Mouse (Mus musculus) liver, embryonic 16.5 days (tissue): ENCODE results near the gene Mtmr4. TPM values are rescaled to one million over a fixed set of nuclear protein-coding genes. Genes with fewer than 3 reads are reported as not detected.

Experiments used
- ATAC-seq: fragments of 200-750 bp; cut with Nextera tagmentation; 2 replicates; pipeline ENCODE4 v1.8.0; 2017; ENCODE audit warnings: low read depth, mild to moderate bottlenecking, moderate number of reproducible peaks, moderate library complexity
- H3K27ac ChIP-seq: fragments of 300-500 bp; sonication (generic); 2 replicates; pipeline ENCODE4 v1.5.1; 2014; ENCODE audit warnings: mild to moderate bottlenecking, low read length
- H3K27me3 ChIP-seq: fragments of 300-500 bp; sonication (generic); 2 replicates; pipeline ENCODE4 v1.6.1; 2014; ENCODE audit warnings: low read depth, low read length, mixed read lengths; ENCODE audit not compliant: control insufficient read depth, insufficient read depth
- H3K36me3 ChIP-seq: fragments of 300-500 bp; sonication (generic); 2 replicates; pipeline ENCODE4 v1.6.1; 2014; ENCODE audit warnings: mild to moderate bottlenecking; ENCODE audit not compliant: control insufficient read depth, insufficient read depth
- H3K4me1 ChIP-seq: fragments of 300-500 bp; sonication (generic); 2 replicates; pipeline ENCODE4 v1.6.1; 2014; ENCODE audit warnings: low read depth, low read length, mixed read lengths; ENCODE audit not compliant: control insufficient read depth
- H3K4me2 ChIP-seq: fragments of 300-500 bp; sonication (generic); 2 replicates; pipeline ENCODE4 v1.6.1; 2014; ENCODE audit warnings: low read depth, low read length, mixed read lengths
- H3K4me3 ChIP-seq: fragments of 300-500 bp; sonication (generic); 2 replicates; pipeline ENCODE4 v1.5.1; 2014; ENCODE audit warnings: low read depth, mild to moderate bottlenecking, low read length
- H3K9ac ChIP-seq: fragments of 300-500 bp; sonication (generic); 2 replicates; pipeline ENCODE4 v1.6.1; 2014; ENCODE audit warnings: low read depth, low read length
- H3K9me3 ChIP-seq: fragments of 300-500 bp; sonication (generic); replicated peaks from 2 replicates; pipeline ENCODE4 v1.6.1; 2016; ENCODE audit warnings: low read length; ENCODE audit not compliant: control insufficient read depth
- WGBS: fragments of 180-500 bp; shearing (Covaris S2); extraction: QIAGEN DNeasy Blood & Tissue Kit; methylation state at CpG from one replicate; pipeline ENCODE4 v1.1.7; 2014; ENCODE audit not compliant: insufficient replicate concordance; 5-methylcytosine and 5-hydroxymethylcytosine counted together
- polyA plus RNA-seq: library from polyadenylated mRNA; unstranded; fragments of >200 nt; fragmentation: Nextera tagmentation; extraction: Ambion mirVana; gene quantifications from 2 replicates; pipeline ENCODE4 v1.2.1, GENCODE M21; 2015

Mtmr4 gene
- polyA plus RNA-seq, 1 experiment from 2014 or later = 10.5 TPM

DNA sequence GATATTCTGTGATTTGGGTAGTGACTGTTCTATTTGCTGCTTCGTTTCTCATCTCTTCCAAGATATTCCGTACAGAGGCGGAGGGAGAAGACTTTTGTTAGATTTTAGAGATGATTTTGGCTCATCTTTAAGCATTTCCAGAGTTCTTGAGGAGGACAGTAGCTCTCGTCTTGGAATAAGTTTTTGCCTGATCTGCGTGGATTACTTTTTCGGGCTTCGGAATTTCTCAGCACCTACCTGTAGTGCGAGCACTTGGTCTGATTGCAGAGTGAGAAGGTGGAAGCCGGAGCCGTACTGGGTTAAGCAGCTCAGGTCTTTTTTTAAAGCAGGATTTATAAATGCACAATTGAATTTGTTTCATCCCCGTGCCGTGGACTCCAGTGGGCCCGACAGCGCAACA, 70.9 kb downstream of the Mtmr4 start:
- Histone ChIP-seq H3K9me3 (no peaks in the 10 kb centered on the region), H3K4me2 (peak overlapping the region; percentile 40), H3K36me3 (no peaks in the 10 kb centered on the region), H3K4me3 (peak overlapping the region; percentile 53), H3K27me3 (no peaks in the 10 kb centered on the region), H3K9ac (peak overlapping the region; percentile 32), H3K4me1 (peaks cover 7% of the 10 kb centered on the region), H3K27ac (peak overlapping the region; percentile 34; the same call in 1 of the 2 replicates)
- WGBS = 18% methylated on average over 14 of the region's 14 CpGs
- ATAC-seq = no peak

DNA sequence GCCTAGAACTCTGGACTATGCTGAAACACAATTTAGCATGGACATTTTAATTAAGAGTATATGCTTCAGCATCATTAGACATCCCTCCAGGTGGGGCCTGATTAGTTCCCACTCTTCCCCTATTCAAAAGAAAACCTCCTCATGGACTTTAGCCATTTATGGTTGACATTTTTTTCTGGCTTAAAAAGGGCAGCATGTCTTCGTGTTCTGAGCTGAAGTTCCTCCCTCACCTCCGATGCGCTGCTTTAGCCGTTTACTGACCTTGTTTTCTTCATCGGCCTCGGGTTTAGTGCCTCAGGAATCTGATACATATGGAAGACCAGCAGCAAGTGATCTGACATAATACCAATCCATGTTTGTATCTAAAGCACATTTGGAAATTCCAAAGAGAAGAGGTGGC, 72.0 kb downstream of the Mtmr4 start:
- H3K27ac ChIP-seq = no peak overlapping the region
- H3K4me3 ChIP-seq = peak overlapping the region; percentile 52
- no peaks in the 10 kb centered on the region for H3K36me3 ChIP-seq
- H3K9ac ChIP-seq = no peak overlapping the region; the same call in 1 of the 2 replicates
- H3K4me1 ChIP-seq = peaks cover 7% of the 10 kb centered on the region
- no peaks in the 10 kb centered on the region for H3K9me3 ChIP-seq
- no peak for ATAC-seq
- peak overlapping the region; percentile 18 for H3K4me2 ChIP-seq
- 67% methylated on average over 6 of the region's 6 CpGs for WGBS
- no peaks in the 10 kb centered on the region for H3K27me3 ChIP-seq

GRCm38 (mm10) chr11:87664521-87664920, 72.6 kb downstream of the Mtmr4 start:
- peak overlapping the region; percentile 52 for H3K4me3 ChIP-seq
- H3K36me3 ChIP-seq = no peaks in the 10 kb centered on the region
- no peak for ATAC-seq
- H3K9ac ChIP-seq = peak overlapping the region; percentile 25; the same call in 1 of the 2 replicates
- H3K4me1 ChIP-seq = peaks cover 7% of the 10 kb centered on the region
- H3K9me3 ChIP-seq = no peaks in the 10 kb centered on the region
- H3K27ac ChIP-seq = no peak overlapping the region
- peak overlapping the region; percentile 18 for H3K4me2 ChIP-seq
- 75% methylated on average over 12 of the region's 12 CpGs for WGBS
- no peaks in the 10 kb centered on the region for H3K27me3 ChIP-seq

- no peak for ATAC-seq
- Histone ChIP-seq H3K9me3 (no peaks in the 10 kb centered on the region), H3K36me3 (no peaks in the 10 kb centered on the region), H3K27ac (no peak overlapping the region), H3K4me2 (0 out of 2 replicates have a peak overlapping the region, but pooled peaks have one; percentile 11), H3K27me3 (no peaks in the 10 kb centered on the region), H3K9ac (no peak overlapping the region), H3K4me3 (peak overlapping the region; percentile 25; the same call in 1 of the 2 replicates), H3K4me1 (peaks cover 7% of the 10 kb centered on the region)
- WGBS = 54% methylated on average over 6 of the region's 6 CpGs
Observed at GRCm38 (mm10) chr11:87665224-87665623, 73.3 kb downstream of the Mtmr4 start.

GRCm38 (mm10) chr11:87665658-87666057, 73.7 kb downstream of the Mtmr4 start:
- Histone ChIP-seq H3K36me3 (no peaks in the 10 kb centered on the region), H3K27ac (no peak overlapping the region), H3K27me3 (no peaks in the 10 kb centered on the region), H3K4me2 (peak overlapping the region; percentile 46), H3K9me3 (no peaks in the 10 kb centered on the region), H3K4me3 (peak overlapping the region; percentile 42), H3K4me1 (peaks cover 7% of the 10 kb centered on the region), H3K9ac (peak overlapping the region; percentile 27)
- WGBS = 56% methylated on average over 2 of the region's 2 CpGs
- no peak for ATAC-seq

Other genes with a start within 250 kb of the Mtmr4 start
- 1.1 and 1.6 TPM in 2 replicates for gene Ppm1e, start 233.1 kb upstream of the Mtmr4 start, polyA plus RNA-seq
- gene Rad51c, start 187.2 kb upstream of the Mtmr4 start, polyA plus RNA-seq = 3.9 and 4.4 TPM in 2 replicates
- gene Tex14, start 187.1 kb upstream of the Mtmr4 start, polyA plus RNA-seq = 0.08 and 0.21 TPM in 2 replicates
- not detected in 2 replicates for gene Gm11492, start 25.5 kb upstream of the Mtmr4 start, polyA plus RNA-seq
- 11.6 and 12.0 TPM in 2 replicates for gene Sept4, start 23.3 kb upstream of the Mtmr4 start, polyA plus RNA-seq
- gene Hsf5, start 25.0 kb downstream of the Mtmr4 start, polyA plus RNA-seq = 0.06 TPM in 1 of 2 replicates, not detected in the other
- 4.8 and 5.8 TPM in 2 replicates for gene Rnf43, start 70.6 kb downstream of the Mtmr4 start, polyA plus RNA-seq
- 180 and 196 TPM in 2 replicates for gene Supt4a, start 145.4 kb downstream of the Mtmr4 start, polyA plus RNA-seq
- 1.7 and 2.7 TPM in 2 replicates for gene Tspoap1, start 168.4 kb downstream of the Mtmr4 start, polyA plus RNA-seq
- gene Mpo, start 201.4 kb downstream of the Mtmr4 start, polyA plus RNA-seq = 420 and 425 TPM in 2 replicates
- gene Lpo, start 236.1 kb downstream of the Mtmr4 start, polyA plus RNA-seq = not detected in 2 replicates